Mouse (Mus musculus) gastrocnemius, adult 2 months (tissue): ENCODE results near the gene Pla2g4f. TPM values are rescaled to one million over a fixed set of nuclear protein-coding genes. Genes with fewer than 3 reads are reported as not detected.

Source experiments
- DNase-seq: peaks from one replicate; pipeline ENCODE4 v3.0.0; 2022
- H3K27ac ChIP-seq: fragments of 200-600 bp; 2 replicates; pipeline ENCODE4 v1.8.1; 2022; ENCODE audit warnings: mild to moderate bottlenecking
- H3K4me3 ChIP-seq: fragments of 200-600 bp; 2 replicates; pipeline ENCODE4 v1.8.1; 2022; ENCODE audit warnings: mild to moderate bottlenecking, moderate library complexity
- CTCF ChIP-seq: fragments of 200-600 bp; IDR thresholded peaks from 2 replicates; pipeline ENCODE4 v1.8.1; 2022; ENCODE audit warnings: antibody characterized with exemption, mild to moderate bottlenecking, moderate library complexity
- intact Hi-C: fragments of 180-260 bp; cut with DNase I; formaldehyde crosslinking; loops from one replicate; pipeline ENCODE4 v1.15.1; 2025
- total RNA-seq, 2 experiments: library from RNA; stranded (reverse); gene quantifications; 2 replicates each; pipeline ENCODE4 v1.2.3; 2021

The Pla2g4f gene
- total RNA-seq, 2 experiments from 2014 or later: not detected

- DNase-seq: no peak
- intact Hi-C loops: loop anchor here (1.0 to 2.0 kb wide), 2 partner anchors 78 to 89 kb away; no protein-coding TSS in a partner anchor
Measured at GRCm38 (mm10) chr2:120264858-120265257, 49.1 kb downstream of the Pla2g4f start.

GRCm38 (mm10) chr2:120262876-120263275, 51.1 kb downstream of the Pla2g4f start:
- no peak overlapping the region for H3K4me3 ChIP-seq
- H3K27ac ChIP-seq: no peak overlapping the region
- intact Hi-C loops: no loop called here
- TF ChIP-seq CTCF: no peak
- DNase-seq: no peak

More at GRCm38 (mm10) chr2:120264858-120265257, 49.1 kb downstream of the Pla2g4f start:
- Histone ChIP-seq H3K4me3 (no peak overlapping the region), H3K27ac (no peak overlapping the region)
- no peak for TF ChIP-seq CTCF

GRCm38 (mm10) chr2:120261346-120261745, 52.6 kb downstream of the Pla2g4f start:
- intact Hi-C loops: no loop called here
- no peak for DNase-seq
- Histone ChIP-seq H3K4me3 (no peak overlapping the region), H3K27ac (no peak overlapping the region)
- no peak for TF ChIP-seq CTCF

GRCm38 (mm10) chr2:120256259-120256658, 57.7 kb downstream of the Pla2g4f start:
- DNase-seq: no peak
- Histone ChIP-seq H3K4me3 (no peak overlapping the region), H3K27ac (no peak overlapping the region)
- no peak for TF ChIP-seq CTCF
- intact Hi-C loops: no loop called here

GRCm38 (mm10) chr2:120252644-120253043, 61.3 kb downstream of the Pla2g4f start:
- no peak overlapping the region for H3K4me3 ChIP-seq
- no peak for DNase-seq
- TF ChIP-seq CTCF: no peak
- H3K27ac ChIP-seq: no peak overlapping the region
- intact Hi-C loops: no loop called here

Other genes with a start within 250 kb of the Pla2g4f start
- gene Ehd4, start 159.6 kb downstream of the Pla2g4f start, total RNA-seq: 10 to 100 TPM; 19.5 to 31.7 TPM
- gene Pla2g4e, start 68.8 kb downstream of the Pla2g4f start, total RNA-seq: 10 to 100 TPM; 27.8 to 31.8 TPM
- gene Pla2g4d, start 25.0 kb downstream of the Pla2g4f start, total RNA-seq: not detected
- gene Vps39, start 39.0 kb upstream of the Pla2g4f start, total RNA-seq: 10 to 100 TPM; 16.1 to 21.1 TPM
- gene Ganc, start 89.7 kb upstream of the Pla2g4f start, total RNA-seq: 10 to 100 TPM; 29.7 to 34.3 TPM
- 10 to 100 TPM; 31.4 to 51.8 TPM for gene Tmem87a, start 89.9 kb upstream of the Pla2g4f start, total RNA-seq
- 100 to 1,000 TPM; 126 to 149 TPM for gene Capn3, start 141.9 kb upstream of the Pla2g4f start, total RNA-seq
- 100 to 1,000 TPM; 635 to 796 TPM for gene Zfp106, start 249.7 kb upstream of the Pla2g4f start, total RNA-seq